Mouse (Mus musculus) monocyte, adult 2 months (primary cell): Measurements from ENCODE around the gene Kcnj6.

ENCODE experiments used
- DNase-seq, 2 experiments: peaks; one replicate each; pipeline ENCODE4 v3.0.0; 2022; ENCODE audit warnings: low spot score in 2 of 2, low read depth in 1 of 2

Kcnj6 gene

GRCm38 (mm10) chr16:94720476-94721153, 276.9 kb downstream of the Kcnj6 start:
- peak in 1 of 2 experiments; percentile 11 for DNase-seq

GRCm38 (mm10) chr16:94719488-94719887, 278.0 kb downstream of the Kcnj6 start:
- DNase-seq, result no peak

- DNase-seq, result no peak
Measured at GRCm38 (mm10) chr16:94718919-94719318, 278.6 kb downstream of the Kcnj6 start.

GRCm38 (mm10) chr16:94717051-94717450, 280.4 kb downstream of the Kcnj6 start:
- no peak for DNase-seq

GRCm38 (mm10) chr16:94714483-94714882, 283.0 kb downstream of the Kcnj6 start:
- no peak for DNase-seq

- DNase-seq, result peak; percentile 22 to 49
Measured at GRCm38 (mm10) chr16:94713480-94714094, 283.9 kb downstream of the Kcnj6 start.

- no peak for DNase-seq
Measured at GRCm38 (mm10) chr16:94701971-94702370, 295.5 kb downstream of the Kcnj6 start.

GRCm38 (mm10) chr16:94701141-94701540, 296.4 kb downstream of the Kcnj6 start:
- no peak for DNase-seq
